Mouse (Mus musculus) cerebellum, postnatal 25 days (tissue): ENCODE results near the gene Ddx39b.

Source experiments
- DNase-seq, 2 experiments: peaks; one replicate each; pipeline ENCODE4 v3.0.0; 2021; ENCODE audit warnings: mixed read lengths in 2 of 2

Gene Ddx39b

DNA sequence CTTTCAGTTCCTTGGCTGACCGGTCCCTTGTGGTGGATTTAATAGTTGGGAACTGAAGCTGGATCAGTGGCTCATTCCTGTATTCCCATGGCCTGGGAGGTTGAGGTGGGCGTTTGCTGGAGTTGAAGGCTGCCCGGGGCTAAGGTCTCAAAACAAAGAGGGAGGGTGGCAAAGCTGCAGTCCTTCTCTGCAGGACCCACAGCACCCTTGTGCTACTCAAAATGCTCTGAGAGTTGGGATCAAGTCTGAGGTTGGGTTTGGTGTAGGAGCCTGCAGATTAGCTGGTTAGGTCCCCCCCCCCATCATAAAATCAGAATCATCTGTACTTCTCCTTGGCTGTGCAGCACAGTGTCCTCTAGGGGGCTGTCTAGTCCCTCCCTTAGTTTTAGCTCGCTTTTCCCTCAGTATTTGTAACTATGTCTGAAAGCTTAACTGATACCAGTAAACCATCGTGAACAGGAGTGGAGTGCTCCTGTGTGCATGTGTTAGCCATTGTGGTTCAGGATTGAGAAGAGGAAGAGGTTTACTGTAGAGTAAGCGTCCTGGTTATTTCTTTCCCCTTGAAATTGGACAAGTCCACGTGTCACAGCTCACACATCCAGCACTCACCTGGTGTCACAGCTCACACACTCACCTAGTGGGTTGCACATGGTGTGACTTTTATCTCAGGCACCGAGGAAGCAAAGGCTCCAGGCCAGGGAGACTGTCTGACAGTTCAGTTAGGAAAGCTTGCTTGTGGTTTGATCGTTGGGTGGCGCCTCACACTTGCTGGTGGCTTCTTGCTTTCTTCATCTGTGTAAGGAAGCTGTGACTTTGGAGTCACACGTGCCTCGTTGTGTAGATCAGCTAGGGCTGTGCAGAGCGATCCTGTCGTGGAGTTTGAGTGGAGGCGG lies 4.4 kb downstream of the Ddx39b start:
- DNase-seq, result no peak

DNA sequence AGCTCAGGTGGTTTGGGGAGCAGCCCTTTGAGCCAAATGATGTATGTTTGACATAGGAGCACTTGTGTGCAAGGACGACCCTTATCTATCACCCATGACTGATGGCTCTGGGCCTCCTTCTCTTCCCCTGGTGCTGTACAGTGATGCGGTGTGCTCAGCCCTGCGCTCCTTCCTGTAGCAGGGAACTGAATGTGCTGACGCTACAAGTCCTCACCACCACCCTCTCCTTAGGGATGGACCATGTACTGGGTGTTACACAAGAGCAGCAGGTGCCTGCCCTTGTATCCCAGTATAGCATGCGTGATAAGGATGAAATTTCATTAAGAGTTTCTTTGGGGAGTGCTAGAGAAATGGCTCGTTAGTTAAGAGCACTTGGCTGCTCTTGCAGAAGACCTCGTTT lies 5.6 kb downstream of the Ddx39b start:
- no peak for DNase-seq

DNA sequence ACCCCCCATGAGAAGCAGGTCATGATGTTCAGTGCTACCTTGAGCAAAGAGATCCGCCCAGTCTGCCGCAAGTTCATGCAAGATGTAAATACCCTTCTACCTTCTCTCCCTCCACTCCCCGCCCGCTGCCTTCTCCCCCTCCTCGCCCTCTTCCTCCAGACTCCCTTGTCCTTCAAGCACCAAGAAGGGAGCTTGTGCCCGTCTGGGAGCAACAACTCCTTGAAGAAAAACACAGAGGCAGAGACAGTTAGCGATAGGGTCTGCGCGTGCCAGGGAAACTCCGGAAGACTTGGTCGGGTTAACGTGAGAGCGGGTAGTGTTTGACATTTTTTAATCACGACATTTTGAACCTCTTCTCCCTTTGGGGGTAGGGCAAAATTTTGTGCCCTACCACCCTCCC lies 7.4 kb downstream of the Ddx39b start:
- no peak for DNase-seq

DNA sequence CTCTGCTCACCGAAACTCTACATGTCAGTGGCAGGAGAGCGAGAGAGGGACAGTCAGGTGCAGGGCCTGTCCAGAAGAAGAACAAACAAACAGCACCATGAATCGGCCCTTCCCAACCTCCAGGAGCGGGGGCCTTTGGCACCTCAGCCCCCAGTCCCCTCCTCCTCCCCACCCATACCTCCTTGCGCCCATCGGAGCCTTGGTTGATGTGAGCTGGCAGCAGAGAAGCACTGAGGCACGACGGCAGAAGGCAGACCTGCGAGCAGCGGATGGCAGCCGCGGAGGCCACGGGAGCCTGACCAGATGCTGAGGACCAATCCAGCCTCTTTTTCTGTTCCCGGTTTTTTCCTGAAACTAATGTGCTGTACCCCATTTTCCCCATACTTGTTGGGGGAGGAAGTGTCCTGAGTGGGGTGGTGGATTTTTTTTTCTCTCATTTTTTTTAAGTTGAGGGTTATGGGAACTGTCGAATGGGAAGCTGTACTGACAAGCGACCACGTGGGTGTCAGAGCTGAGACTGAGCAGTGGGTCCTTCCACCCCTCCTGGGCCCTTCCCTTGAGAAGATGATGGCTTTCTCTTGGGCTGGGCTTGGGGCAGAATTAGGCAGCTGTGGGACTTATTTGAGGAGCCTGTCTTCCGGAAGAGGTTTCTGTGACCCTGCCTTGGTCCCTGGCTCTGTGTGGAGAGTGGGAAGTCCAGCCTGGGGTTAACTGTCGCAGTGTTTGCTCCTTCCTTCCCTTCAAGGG lies 8.1 kb downstream of the Ddx39b start:
- no peak for DNase-seq

DNA sequence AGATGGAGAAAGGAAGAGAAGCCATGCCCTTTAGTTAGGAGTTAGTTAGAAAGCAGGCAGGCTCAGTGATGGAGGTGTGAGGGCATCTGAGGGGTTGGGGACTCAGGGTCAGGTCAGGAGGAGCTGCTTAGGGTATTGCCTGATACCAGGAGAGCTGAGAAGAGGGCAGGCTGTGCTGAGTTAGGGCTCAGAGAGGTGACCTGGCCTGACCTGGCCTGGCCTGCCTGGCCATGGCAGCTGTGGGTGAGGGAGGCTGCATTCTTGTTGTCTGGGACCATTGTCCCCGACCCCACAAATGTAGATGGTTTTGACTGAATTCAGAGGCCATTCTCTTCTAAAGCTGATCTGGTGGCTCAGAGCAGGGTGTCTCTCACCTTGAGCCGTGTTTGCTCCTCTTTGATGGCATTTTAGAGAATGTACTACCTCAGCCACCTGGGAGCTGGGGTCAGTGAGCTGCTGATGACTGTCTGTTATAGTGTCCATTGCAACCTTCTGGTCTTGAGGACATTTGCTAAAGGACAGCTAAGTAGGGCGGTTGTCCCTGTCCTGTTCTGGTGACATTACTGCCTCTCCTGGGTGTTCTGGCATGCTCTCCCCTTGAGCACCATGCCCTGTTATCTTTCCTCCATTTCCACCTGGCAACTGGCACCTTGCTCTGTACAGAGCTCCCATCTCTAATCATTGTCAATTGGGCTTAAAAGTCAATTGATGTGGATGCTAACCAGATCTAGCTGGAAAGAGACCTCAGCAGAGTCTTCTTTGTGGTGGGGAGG lies 9.0 kb downstream of the Ddx39b start:
- DNase-seq, result no peak

DNA sequence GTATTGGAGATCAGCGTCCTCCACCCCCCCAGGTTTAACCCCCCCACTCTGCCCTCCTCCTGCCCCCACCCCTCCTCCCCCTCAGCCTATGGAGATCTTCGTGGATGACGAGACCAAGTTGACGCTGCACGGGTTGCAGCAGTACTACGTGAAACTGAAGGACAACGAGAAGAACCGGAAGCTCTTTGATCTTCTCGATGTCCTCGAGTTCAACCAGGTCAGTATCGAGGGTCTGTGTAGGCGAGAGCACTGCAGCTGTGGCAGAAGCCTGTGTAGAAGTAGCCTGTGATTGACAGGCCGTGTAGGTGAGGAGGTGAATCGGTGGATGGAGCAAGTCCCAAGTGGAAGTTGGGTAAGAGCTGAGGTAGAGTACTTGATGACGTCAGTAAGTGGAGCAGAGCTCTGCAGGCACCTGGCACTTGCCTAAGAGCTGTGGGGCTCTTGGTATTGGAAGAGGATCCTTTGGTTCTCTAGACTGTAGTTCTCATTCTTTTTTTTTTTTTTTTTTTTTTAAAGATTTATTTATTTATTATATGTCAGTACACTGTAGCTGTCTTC lies 9.7 kb downstream of the Ddx39b start:
- no peak for DNase-seq

DNA sequence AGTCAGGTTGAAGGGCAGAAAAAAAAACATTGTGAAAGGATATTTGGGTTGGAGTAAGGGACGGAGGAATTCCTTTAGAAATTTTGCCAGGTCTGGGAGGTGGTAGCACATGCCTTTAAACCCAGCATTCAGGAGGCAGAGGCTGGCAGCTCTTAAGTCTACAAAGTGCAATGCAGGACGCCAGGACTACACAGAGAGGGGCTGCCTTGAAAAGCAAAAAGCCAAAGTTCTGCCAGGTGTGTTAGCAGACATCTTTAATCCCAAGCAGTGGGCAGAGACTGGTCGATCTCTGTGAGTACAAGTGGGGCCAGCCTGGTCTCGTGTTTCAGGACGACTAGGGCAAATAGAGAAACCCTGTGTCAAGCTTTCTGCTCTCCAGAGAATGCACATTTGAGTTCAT lies 10.4 kb downstream of the Ddx39b start:
- no peak for DNase-seq

DNA sequence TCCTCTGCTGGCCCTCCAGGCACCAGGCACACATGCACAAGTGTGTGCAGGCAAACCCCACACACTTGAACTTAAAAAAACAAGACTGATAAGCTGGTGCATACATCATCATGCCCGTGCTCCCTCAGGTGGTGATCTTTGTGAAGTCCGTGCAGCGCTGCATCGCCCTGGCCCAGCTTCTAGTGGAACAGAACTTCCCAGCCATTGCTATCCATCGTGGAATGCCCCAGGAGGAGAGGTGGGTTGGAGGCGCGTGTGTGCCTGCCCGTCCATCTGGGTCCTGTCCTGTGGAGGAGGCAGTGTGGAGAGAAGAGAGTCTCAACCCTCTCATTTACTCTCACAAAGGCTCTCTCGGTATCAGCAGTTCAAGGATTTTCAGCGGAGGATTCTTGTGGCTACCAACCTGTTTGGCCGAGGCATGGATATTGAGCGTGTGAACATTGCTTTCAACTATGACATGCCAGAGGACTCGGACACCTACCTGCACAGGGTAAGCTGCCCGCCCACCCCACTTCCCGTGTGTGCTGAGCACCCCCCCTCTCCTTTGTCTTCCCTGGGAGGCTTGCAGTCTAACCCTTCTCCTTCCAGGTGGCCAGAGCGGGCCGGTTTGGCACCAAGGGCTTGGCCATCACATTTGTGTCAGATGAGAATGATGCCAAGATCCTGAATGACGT lies 11.2 kb downstream of the Ddx39b start:
- DNase-seq, result no peak

DNA sequence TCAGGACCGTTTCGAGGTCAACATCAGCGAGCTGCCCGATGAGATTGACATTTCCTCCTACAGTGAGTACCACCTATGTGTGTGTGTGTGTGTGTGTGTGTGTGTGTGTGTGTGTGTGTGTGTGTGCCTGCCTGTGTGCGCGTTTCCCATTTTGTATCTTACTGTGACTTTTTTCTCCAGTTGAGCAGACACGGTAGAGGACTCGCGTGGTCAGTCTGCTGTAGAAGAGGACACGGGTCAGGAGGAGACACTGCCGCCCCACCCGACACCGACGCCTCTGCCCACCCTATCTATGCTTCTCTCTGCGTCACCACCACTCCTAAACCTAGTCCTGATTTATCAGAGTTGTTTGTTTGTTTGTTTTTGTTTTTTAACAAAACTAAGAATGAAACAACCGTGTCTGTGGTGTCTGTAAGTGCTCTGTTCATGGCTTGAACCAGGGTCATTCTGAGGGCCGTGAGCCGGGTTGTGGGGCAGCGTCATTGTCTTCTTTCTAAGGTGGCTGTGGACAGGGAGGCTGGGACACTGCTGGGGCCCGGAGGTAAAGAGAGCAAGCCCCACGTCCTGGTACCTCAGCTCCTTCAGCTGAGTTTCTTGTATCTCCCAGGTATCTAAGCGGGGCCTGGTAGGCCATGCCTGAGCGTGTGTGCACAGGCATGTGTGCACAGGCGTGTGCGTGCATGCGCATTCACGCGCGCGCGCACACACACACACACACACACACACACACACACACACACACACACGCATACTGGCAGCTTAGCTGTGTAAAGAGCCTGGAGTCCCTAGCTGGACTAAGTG lies 11.9 kb downstream of the Ddx39b start:
- DNase-seq, result no peak

DNA sequence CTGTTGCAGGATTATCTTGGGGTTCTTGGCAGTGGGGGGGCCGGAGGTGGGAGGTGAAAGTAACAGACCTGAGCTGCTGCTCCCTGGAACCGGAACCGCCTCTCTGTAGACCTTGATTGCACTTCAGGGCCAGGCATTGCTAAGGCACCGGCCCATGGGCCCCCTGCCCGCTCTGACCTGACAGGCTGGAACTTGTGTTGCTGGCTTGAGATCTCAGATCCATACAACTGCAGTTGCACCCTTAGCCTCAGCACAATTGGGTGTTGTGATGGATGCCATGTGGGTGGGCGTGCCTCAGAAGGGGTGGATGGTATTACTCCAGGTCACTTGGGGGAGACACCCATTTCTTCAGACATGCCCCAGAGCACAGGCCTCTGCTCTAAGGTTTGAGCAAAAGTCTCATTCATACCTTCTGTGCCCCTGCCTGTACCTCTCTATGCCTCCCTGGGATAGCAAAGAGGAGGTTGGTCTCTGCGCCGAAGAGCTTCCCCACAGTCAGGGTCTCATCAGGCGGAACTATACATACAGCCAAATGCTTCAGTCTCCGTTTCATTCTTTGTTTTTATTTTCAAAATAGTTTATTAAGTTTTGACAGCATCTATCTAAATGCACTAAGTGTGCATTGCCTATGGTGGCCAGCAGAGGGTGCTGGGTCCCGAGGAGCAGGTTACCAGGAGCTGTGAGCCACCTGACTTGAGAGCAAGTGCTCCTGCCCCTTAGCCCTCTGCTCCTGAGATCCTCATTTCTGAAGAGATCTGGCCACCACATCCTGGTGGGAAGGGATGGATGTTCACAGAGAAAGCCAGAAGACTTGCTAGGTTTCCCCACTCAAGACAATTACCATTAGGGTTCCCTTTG lies 12.9 kb downstream of the Ddx39b start:
- peak; percentile 67 to 80 for DNase-seq

DNA sequence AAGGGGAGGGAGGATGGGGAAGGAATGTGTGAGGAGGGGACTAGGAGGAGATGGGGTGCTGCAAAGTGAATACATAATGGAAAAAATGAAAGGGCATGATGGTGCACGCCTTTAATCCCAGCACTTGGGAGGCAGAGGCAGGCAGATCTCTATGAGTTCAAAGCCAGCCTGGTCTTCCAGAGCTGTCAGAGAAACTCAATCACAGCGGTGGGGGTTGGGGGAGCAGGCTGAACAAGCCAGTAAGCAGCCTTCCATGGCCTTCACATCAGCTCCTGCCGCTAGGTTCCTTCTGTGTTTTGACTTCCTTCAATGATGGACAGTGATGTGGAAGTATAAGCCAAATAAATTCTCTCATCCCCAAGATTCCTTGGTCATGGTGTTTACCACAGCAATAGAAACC lies 13.8 kb downstream of the Ddx39b start:
- peak in 1 of 2 experiments; percentile 15 for DNase-seq

DNA sequence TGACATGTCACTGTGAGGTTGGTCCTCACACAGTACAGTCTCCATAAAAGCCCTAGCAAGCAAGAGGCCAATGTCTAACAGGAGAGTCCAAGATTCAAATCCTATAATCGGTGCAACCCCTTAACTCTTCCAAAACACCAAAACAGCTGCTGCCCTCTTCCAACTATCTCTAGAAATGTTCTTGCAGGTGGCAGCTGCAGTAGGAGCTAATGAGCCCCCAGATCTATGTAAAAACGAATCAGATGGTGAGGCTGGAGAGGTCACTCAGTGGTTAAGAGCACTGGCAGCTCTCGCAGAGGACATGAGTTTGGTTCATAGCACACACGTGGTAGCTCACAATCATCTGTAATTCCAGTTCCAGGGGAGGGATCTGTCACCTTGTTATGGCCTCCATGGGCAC lies 14.2 kb downstream of the Ddx39b start:
- DNase-seq, result no peak

DNA sequence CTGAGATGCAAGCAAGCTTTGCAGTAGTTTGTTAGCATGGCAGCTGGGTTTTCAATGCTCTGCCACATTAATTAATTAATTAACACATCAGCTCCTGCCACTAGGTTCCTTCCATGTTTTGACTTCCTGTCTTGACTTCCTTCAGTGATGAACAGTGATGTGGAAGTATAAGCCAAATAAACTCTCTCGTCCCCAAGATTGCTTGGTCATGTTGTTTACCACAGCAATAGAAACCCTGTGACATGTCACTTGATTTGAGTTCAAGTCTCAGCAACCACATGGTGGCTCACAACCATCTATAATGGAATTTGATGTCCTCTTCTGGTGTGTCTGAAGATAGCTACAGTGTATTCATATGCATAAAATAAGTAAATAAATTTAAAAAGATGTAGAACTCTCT lies 15.8 kb downstream of the Ddx39b start:
- DNase-seq, result no peak

DNA sequence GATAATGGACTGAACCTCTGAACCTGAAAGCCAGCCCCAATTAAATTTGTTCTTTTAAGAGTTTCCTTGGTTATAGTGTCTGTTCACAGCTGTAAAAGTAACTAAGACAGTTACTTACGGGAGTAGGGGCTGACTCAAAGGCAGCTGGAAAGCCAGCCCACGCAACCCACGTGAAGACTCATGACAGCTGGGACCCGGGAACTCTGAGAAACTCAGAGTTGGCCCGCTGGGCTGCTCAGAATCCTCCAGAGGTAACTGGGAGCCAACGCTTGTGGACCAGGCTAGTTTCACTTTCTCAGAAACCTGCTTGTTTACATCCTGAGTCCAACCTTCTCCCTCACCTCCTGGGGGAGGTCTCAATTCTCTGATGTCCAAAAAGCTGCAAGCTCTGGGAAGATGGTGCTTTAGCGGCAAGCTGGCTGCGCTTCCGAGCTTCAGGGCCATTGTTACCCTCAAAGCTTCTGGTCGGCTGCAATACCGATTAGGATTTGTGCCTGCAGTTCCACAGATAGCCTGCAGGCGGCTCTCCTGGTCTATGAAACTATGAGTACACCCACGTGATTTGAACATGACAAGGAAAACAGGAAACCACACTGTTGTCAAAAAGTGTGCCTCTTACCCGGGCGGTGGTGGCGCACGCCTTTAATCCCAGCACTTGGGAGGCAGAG lies 16.4 kb downstream of the Ddx39b start:
- DNase-seq, result peak; percentile 96 to 97

DNA sequence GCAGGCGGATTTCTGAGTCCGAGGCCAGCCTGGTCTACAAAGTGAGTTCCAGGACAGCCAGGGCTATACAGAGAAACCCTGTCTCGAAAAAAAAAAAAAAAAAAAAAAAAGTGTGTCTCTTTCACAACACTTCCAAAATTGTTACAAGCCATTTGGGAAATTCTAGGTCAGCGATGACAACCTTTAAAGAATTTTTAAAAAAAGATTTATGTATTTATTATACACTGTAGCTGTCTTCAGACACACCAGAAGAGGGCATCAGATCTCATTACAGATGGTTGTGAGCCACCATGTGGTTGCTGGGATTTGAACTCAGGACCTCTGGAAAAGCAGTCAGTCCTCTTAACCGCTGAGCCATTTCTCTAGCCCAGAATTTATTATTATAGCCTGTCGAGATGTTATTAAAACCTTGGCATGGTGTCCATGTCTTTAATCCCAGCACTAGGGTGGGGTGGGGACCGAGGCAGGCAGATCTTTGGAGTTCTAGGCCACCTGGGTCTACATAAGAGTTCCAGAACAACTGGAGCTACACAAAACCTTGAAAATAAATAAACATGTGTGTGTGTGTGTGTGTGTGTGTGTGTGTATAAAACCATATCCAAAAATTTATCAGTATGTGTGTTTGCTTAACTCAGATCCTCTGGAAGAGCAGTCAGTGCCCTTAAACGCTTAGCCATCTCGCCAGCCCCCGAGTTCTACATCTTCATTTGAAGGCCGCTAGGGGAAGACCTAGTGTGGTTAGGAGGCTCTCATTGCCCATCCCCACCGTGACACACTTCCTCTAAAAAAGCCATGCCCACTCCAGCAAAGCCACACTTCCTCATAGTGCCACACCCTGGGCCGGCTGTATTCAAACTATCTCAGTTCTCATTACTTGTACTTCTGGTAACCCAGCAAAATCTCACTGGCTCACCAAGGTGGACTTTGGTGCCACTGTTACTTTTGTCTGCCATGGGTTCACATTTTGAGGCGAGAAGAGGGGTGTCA lies 17.2 kb downstream of the Ddx39b start:
- DNase-seq, result no peak

DNA sequence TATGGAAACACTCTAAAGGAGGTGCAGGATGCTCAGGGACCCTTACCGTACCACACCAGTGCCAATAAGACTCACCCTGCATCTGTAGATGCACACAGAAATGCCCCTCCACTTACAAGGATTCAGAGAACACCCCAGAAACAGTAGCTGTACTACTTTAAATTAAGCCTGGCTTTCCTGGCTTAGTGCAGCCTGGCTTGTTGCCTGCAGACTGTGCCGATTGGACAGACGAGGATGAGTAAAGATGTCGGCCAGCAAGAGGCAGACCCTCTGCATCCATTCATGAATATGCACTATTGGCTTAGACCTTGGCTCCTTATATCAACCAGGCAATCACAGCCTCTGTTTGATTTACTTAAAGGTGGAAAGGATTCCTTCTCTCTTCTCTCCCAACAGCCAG lies 18.1 kb downstream of the Ddx39b start:
- no peak for DNase-seq

DNA sequence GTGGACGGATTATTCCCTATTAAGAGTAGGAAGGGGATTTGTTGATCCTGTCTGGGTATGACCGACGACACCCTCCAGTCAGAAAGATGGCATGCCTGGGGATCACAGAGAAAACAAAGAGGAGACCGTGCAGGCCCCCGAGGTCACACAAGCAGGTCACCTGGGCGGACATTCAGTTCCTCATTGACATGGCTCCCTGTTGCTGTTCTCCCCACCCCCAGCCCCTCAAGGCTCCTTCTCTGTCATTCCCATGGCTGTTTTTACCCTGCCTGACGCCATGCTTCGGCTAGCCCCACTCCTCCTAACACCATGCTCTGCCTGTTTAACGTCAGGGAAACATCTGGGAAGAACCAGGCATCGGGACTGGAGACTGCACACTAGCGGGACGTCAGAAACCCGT lies 20.1 kb downstream of the Ddx39b start:
- DNase-seq, result no peak

DNA sequence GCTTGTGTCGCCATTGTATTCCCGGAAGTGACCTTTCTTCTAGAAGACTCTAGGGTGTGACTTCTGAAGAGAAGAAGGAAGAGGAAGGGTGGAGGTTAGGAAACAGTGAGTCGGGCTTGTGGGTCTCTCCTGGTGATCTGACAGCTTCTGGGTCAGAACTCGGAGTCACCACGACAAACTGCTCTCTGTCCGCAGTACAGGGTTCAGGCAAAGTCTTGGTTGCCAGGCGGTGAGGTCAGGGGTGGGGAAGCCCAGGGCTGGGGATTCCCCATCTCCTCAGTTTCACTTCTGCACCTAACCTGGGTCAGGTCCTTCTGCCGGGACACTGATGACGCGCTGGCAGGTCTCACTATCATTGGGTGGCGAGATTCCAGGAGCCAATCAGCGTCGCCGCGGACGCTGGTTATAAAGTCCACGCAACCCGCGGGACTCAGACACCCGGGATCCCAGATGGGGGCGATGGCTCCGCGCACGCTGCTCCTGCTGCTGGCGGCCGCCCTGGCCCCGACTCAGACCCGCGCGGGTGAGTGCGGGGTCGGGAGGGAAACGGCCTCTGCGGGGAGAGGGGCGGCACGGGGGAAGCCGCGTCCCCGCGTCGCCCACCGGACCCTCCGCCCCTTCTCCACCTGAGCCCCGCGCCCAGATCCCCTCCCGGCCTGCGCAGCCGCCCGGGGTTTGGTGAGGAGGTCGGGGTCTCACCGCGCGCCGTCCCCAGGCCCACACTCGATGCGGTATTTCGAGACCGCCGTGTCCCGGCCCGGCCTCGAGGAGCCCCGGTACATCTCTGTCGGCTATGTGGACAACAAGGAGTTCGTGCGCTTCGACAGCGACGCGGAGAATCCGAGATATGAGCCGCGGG lies 21.3 kb downstream of the Ddx39b start, which contains the start of gene H2-D1:
H2-D1 (plus strand) TSS at position 67 of the 859 bp plus-strand sequence.
- peak; percentile 97 to 99 for DNase-seq
